Mouse (Mus musculus) embryonic fibroblast, embryonic 13.5 days (primary cell): ENCODE measurements around the gene Prkar1b.

Source experiments
- CTCF ChIP-seq: IDR thresholded peaks from 2 replicates; pipeline ENCODE4 v1.5.1; 2011; ENCODE audit warnings: mild to moderate bottlenecking, control low read depth, low read length, moderate library complexity, borderline replicate concordance; ENCODE audit not compliant: insufficient read depth
- POLR2A ChIP-seq: IDR thresholded peaks from 2 replicates; pipeline ENCODE4 v1.6.1; 2011; ENCODE audit warnings: low read depth, mild to moderate bottlenecking, control low read depth, low read length, moderate library complexity

- TF ChIP-seq CTCF (peak; percentile 51; the same call in 1 of the 2 replicates), POLR2A (no peak)
Observed at GRCm38 (mm10) chr5:138996322-138997073, 153.3 kb downstream of the Prkar1b start.
